Mouse (Mus musculus) R1 (cell line): Measurements from ENCODE around the gene Trmt1.

Experiments used
- DNase-seq: peaks from one replicate; pipeline ENCODE4 v3.0.0-alpha.2; 2018; ENCODE audit warnings: low read depth, low spot score

The Trmt1 gene

DNA sequence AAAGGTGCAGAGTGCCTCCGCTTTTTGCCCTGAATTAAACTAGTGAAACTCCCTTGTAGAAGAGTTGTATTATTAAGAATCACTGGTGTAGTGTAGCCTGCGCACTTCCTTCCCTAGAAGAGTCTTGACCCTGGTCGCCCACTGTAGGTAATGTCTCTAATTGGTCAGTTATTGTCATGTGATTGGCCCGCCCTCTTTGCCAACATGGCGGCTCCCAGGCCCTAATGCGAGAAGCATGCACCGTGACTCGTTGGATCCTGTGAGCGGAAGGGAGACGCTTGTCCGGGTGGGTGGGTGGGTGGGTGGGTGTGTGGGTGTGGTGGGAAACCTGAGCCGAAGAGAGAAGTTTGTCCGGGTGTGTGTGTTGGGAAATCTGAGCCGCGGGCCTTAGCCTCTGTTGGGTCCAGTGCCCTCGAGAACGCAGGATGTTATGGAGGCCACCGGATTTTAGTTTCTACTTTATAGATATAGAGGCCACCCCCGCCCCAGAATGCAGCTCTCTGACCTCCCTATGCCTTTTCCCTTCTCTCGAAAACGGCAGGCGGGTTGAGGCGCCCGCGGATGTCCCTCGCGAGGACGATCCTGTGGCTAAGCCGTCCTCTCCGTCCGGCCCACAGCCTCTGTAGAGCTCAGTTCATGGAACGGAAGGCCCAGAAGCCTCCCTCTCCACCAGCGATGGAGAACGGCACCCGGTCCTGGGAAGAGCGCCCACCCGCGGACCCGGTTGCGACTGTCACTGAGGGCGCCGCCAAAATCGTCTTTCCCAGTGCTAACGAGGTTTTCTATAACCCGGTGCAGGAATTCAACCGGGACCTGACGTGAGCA, 3.2 kb downstream of the Trmt1 start:
- peak; percentile 97 for DNase-seq

- no peak for DNase-seq
Observed at GRCm38 (mm10) chr8:84693332-84693731, 7.2 kb downstream of the Trmt1 start.

DNA sequence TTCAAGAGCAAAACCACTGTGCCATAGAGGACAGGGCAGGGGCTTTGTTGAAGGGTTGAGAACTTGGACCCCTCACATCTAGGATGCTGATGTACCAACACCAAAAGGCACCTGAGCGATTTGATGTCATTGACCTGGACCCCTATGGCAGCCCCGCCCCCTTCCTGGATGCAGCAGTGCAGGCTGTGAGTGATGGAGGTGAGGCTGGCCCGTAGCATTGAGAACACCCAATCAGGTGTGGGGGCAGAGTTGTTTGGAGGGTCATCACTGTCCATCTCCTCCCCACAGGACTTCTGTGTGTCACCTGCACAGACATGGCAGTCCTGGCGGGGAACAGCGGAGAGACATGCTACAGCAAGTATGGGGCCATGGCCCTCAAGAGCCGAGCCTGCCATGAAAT, 9.0 kb downstream of the Trmt1 start:
- no peak for DNase-seq

DNA sequence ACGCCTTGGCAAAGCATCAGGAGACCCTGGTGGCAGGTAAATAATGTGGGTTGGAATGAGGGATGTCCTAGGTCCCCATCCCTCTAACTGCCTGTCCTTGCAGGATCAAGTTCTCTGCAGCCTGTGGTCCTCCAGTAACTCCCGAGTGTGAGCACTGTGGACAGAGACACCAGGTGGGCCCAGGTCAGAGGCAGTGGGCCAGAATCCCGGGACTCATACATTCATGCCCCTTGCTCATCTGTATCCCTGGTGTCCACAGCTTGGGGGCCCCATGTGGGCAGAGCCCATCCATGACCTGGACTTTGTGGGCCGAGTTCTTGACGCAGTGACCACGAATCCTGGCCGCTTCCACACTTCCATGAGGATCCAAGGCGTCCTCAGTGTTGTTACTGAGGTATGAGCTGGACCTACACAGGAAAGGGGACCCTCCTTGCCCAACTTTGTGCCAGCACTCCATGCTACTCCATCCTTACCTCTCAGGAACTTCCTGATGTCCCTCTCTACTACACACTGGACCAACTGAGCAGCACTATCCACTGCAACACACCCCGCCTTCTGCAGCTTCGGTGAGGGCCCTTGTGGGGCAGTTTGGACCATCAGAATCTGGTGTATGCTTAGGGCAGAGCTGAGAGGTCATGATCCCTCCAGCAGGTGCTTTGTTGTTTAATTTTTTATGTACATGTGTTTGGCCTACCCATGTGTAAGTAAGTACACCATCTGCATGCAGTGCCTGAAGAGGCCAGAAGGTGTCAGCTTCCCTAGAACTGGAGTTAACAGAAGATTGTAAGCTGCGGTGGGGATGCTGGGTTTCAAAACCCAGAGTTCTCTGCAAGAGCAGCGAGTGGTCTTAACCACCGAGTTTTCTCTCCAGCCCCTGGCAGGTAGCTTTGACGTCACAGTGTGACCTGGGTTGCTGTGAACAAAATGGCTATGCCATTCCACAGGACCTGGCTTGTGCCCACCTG, 11.3 kb downstream of the Trmt1 start:
- DNase-seq, result peak; percentile 83

- DNase-seq, result no peak
Observed at GRCm38 (mm10) chr8:84698288-84698687, 12.2 kb downstream of the Trmt1 start.

- DNase-seq, result no peak
Observed at GRCm38 (mm10) chr8:84698929-84699401, 12.9 kb downstream of the Trmt1 start.

DNA sequence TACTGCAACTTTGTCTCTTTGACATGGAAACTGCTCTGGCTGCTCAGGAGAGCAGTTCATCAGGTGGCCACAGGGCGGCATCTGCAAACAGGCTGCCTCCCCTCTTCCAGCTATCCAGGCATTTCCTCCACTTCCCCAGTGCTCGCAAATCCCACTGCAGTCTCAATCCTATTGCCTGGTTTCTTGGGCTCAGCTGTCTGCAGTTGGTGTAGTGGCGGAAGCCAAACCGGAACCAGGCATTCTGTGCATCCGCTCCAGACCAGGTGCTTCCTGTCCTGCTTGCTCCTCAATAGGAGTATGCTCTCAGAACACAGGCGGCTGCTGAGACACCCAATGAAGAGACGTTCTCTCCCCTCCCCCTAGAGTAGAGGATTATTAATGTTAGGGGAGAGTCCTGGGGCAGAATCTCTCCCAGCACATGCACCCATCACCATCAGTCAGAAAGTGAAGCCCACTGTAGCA, 13.8 kb downstream of the Trmt1 start:
- peak; percentile 92 for DNase-seq

DNA sequence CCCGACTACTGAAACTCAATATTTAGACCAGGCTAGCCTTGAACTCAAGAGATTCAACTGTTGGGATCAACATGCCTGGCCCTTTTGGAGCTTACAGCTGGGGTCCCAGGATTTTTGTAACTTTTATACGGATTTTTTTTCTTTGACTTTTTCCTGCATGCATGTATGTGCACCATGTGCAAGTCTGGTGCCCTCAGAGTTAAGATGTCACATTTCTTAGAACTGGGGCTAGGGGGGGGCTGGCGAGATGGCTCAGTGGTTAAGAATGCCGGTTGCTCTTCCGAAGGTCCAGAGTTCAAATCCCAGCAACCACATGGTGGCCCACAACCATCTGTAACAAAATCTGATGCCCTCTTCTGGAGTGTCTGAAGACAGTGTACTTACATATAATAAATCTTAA, 14.4 kb downstream of the Trmt1 start:
- DNase-seq, result no peak

DNA sequence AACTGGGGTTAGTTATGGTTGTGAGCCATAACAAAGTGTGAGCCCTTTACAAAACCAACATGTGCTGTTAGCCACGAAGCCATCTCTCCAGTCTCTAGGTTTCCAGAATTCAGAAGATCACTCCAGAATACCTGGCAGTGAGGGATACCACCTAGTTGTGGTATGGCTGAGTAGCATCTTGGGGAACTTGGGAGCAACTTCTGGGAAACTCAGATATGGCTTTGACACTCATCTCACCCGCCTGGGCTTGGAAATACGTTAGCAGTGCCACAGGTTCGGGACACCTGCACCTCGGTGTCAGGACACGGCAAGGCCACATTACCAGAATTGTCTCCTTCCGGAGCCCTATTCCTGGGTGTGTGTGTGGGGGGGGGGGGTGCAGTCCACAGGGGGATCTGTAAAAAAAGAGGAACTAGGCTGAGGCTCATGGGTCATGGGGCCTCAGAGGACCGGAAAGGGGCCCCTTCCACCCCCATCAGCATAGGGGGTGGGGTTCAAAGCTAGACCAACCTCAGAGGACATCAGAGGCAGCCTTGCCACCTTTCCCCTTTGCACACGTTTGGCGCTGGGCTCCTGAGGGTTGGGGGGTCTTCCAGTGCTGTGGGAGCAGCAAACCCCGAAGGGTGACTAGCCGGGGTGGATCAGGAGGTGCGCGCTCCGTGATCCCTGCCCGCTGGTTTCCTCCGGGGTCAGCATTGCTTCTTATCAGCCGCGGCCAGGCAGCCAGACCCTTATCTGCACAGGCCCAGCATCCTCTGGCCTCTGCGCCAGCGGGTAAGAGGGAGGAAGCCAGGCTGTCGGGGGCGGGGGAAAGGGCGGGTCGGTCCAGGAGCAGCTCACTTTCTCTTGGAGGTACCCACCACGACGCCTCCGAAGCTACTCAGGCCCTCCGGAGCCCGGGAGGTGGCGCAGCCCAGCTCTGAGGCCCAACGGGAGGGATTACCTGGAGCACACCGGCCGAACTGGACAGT, 15.1 kb downstream of the Trmt1 start, which contains the start of gene Lyl1:
Gene Lyl1, plus strand, starts transcription at position 517 of the 971 bp plus-strand sequence.
- DNase-seq, result peak; percentile 34

GRCm38 (mm10) chr8:84702561-84702960, 16.5 kb downstream of the Trmt1 start:
- DNase-seq, result no peak

GRCm38 (mm10) chr8:84702963-84703465, 16.9 kb downstream of the Trmt1 start:
- no peak for DNase-seq

- DNase-seq, result no peak
Observed at GRCm38 (mm10) chr8:84703466-84704249, 17.6 kb downstream of the Trmt1 start.

- DNase-seq, result peak; percentile 92
Observed at GRCm38 (mm10) chr8:84704356-84704755, 18.2 kb downstream of the Trmt1 start.

- DNase-seq, result peak; percentile 67
Observed at GRCm38 (mm10) chr8:84704867-84705831, 19.0 kb downstream of the Trmt1 start.

DNA sequence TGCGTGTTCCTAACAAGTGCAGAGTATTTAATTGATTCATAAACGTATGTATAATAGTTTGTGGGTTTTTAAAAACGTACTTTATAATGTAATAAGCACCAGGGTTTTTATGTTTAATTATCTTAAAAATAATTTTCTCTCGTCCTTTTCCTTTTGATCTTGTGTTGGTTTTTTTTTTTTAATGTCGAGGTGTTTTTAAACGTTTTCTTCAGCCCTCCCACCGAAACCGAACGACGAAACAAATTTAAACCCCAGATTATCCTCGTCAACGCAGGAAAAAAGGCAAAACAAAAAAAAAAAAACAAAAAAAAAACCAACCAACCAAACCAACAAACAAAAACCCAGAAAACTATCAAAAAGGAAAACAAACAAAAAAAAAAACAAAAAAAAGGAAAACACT, 19.9 kb downstream of the Trmt1 start:
- no peak for DNase-seq

- peak; percentile 40 for DNase-seq
Observed at GRCm38 (mm10) chr8:84706610-84707266, 20.6 kb downstream of the Trmt1 start.

GRCm38 (mm10) chr8:84707267-84707883, 21.3 kb downstream of the Trmt1 start:
- DNase-seq, result peak; percentile 70

GRCm38 (mm10) chr8:84708071-84708541, 22.0 kb downstream of the Trmt1 start:
- DNase-seq, result no peak
